Mouse (Mus musculus): Measurements from ENCODE around the gene Unc80. TPM values are rescaled to one million over a fixed set of nuclear protein-coding genes. Genes with fewer than 3 reads are reported as not detected.

Unc80 gene
- total RNA-seq (2023) = not detected

GRCm38 (mm10) chr1:66467821-66468703, at the start of gene Unc80:
TSS of gene Unc80 (plus strand) at chr1:66468367.

GRCm38 (mm10) chr1:66700693-66701575, 232.8 kb downstream of the Unc80 start, which contains the start of gene Rpe:
TSS of gene Rpe (plus strand) at chr1:66700831.

Other genes with a start within 250 kb of the Unc80 start
- gene Rpe, start 232.5 kb downstream of the Unc80 start, total RNA-seq (2023) = 10 to 100 TPM; 37.6 to 41.2 TPM

All from B cell, adult 67 days (primary cell).